Mouse (Mus musculus) R1 (cell line): ENCODE measurements around the gene Xbp1.
A peak's percentile ranks its signal among the peaks of the same experiment; 100 is the strongest.
"Not testable (repeated sequence)": the region's sequence is repeated elsewhere in the genome, so short reads cannot be mapped to it uniquely, and the experiment has no call there.

Experiments
- DNase-seq: peaks from one replicate; pipeline ENCODE4 v3.0.0-alpha.2; 2018; ENCODE audit warnings: low read depth, low spot score

Xbp1 gene

GRCm38 (mm10) chr11:5520412-5521265, at the start of gene Xbp1:
Gene Xbp1, plus strand, starts transcription at chr11:5520659.
- peak; percentile 94 for DNase-seq

GRCm38 (mm10) chr11:5474130-5474529, 46.3 kb upstream of the Xbp1 start:
- DNase-seq: peak; percentile 81

DNA sequence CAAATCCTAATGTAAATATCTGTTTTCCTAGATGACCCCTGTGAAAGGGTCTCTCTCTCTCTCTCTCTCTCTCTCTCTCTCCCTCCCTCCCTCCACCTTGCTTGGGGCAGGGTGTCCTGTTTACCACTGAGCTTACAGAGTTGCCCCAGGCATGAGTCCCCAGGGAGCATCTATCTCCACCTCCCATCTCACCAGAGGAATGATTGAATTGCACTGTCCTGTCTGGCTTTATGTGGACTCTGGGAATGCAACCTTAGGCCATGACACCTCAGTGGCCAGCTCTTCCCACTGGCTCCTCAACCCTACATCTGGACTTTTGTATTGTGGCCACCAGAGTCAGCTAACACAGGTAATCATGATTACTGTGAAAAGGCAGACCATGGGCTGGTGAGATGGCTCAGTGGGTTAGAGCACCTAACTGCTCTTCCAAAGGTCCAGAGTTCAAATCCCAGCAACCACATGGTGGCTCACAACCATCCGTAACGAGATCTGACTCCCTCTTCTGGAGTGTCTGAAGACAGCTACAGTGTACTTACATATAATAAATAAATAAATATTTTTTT, 44.8 kb upstream of the Xbp1 start:
- not testable (repeated sequence) for DNase-seq

DNA sequence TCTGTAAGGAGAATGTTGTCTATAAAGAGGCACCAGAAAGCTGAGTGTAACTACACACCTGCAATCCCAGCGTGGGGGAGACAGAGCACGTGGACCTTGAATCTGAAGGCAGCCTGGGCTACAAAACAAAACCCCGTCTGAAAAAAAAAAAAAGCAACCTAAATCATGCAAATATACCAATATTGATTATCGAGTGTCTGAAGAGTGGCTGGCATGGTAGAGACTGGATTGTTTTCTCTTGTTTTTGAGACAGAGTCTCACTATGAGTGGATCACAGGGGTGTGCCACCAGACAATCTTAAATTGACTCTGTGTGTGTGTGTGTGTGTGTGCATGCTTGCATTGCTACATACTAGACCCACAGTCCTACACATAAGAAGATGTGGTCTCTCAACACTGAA, 43.7 kb upstream of the Xbp1 start:
- no peak for DNase-seq

DNA sequence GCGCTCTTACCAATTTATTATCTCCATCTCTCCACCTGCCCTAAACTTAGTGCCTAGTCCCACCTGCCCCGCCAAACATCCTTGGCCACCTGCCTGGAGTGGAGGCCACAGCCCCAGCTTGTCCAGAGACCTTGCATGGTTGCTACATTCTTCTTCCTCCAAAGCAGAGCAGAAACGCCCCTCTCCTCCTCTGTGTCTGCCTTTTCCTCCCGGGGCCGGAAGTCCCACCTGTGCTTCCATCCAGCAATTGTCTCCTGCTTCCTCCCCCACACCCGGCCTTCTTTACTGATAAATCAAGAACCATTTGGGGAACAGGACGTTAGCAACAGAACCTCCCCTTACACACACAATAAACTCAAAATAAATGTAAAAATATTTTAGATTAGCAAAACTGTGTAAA, 42.3 kb upstream of the Xbp1 start:
- DNase-seq: peak; percentile 92

DNA sequence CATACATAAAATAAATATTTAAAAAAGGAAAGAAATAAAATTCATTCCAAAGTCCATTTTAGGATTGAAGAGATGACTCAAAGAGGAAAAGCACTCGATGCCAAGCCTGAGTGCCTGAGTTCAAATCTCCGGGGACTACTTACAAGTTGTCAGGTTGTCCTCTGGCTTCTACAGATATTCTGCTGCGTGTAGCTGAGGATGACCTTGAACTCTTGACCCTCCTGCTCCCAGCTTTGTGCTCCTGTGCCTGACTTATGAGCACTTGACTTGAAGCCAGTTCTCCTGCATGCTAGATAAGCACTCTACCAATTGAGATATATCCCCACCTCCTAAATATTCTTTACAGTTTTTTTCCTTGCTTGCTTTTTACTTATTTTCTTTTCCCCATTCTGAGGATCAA, 41.6 kb upstream of the Xbp1 start:
- peak; percentile 83 for DNase-seq

- DNase-seq: no peak
Observed at GRCm38 (mm10) chr11:5482581-5482980, 37.9 kb upstream of the Xbp1 start.

- DNase-seq: peak; percentile 91
Observed at GRCm38 (mm10) chr11:5485193-5486011, 35.1 kb upstream of the Xbp1 start.

DNA sequence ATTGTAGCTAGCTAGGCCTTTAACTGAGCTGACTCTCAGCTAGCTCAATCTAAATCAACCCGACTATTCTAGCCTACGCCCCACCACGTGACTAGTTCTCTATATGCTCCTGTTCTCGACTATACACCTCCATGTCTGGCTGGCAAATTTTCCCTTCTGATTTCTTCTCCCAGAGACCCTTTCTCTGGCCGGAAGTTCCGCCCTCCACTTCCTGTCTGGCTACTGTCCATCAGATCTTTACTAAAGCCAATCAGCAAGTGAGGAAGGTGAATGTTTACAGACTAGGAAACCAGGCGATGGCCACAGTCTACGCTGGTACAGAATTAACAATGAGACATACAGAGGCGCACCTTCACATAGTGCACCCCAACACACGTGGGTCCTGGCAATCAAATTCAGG, 31.0 kb upstream of the Xbp1 start:
- peak; percentile 89 for DNase-seq

GRCm38 (mm10) chr11:5490989-5491656, 29.3 kb upstream of the Xbp1 start:
- DNase-seq: no peak

DNA sequence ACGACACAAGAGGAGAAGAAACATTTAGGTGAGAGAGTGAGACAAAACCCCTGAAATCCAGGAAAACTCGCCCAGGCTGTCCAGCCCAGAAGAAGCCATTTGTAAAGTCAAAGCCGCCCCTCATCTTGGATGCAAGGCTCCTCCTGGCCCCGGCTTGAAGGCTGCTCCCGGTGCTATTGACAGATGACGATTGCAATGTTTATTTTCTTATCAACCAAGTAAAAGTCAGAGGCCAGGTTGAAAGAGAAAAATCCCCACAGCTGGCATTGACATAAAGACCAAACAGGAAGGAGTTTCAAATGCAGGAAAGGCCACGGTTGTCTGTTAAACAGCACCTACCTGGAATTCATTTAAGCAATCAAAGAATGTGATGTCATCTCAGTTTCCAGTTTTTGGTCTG, 28.5 kb upstream of the Xbp1 start:
- DNase-seq: no peak

DNA sequence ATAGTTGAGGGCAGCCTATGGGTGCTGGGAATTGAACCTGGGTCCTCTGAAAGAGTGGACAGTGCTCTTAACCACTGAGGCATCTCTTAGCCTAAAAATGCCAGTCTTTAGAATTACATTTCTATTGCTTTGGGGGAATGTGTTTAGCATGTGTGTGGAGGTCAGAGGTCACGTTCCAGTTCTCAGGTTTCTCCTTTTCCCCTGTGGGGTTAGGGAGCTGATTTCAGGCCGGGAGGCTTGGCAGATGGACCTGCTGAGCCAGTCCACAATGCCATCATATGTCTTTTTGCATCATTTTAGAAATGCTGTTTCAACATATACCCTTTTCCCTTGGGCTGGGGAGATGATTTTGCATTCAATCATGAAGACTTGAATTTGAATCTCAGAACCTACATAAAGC, 26.6 kb upstream of the Xbp1 start:
- DNase-seq: peak; percentile 61

- DNase-seq: peak; percentile 79
Observed at GRCm38 (mm10) chr11:5495286-5495832, 25.1 kb upstream of the Xbp1 start.

DNA sequence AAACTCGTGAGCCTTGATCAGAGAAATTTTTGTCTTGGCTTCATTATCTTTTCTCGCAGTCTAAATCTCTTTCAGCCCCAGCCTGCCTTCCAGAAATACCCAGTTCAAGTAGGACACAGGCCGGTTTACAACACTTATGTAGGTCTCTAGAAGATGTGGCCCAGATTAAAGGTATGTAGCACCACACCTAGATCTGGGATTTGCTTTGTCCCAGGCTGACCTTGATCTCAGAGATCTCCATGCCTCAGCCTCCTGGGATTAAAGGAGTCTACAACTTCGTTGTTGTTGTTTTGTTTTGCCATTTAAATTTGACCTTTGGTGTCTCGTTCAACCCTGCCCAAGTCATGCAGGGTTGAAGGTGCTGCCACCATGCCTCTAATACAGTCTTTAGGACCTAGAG, 24.6 kb upstream of the Xbp1 start:
- DNase-seq: peak; percentile 96

- peak; percentile 80 for DNase-seq
Observed at GRCm38 (mm10) chr11:5496559-5497248, 23.8 kb upstream of the Xbp1 start.

DNA sequence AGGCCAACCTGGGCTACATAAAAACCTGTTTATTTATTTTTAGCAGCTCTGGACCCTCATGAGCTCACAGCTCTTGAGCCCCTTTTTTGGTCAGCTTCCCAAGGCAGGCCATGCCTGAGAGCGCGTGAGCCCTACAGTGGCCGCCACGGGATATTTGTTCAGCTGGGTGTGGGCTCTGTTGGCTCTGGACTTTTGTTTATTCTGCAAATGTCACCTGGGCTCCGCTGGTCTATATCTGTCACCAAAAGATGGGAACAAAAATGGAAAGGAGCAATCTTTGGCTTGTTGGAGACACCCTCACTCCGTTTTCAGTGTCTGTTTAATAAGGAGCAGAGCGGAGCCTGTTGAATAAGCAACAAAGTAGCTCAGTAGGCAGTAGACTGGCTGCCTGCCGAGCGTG, 22.0 kb upstream of the Xbp1 start:
- DNase-seq: no peak

GRCm38 (mm10) chr11:5498931-5499661, 21.4 kb upstream of the Xbp1 start:
- DNase-seq: peak; percentile 96

DNA sequence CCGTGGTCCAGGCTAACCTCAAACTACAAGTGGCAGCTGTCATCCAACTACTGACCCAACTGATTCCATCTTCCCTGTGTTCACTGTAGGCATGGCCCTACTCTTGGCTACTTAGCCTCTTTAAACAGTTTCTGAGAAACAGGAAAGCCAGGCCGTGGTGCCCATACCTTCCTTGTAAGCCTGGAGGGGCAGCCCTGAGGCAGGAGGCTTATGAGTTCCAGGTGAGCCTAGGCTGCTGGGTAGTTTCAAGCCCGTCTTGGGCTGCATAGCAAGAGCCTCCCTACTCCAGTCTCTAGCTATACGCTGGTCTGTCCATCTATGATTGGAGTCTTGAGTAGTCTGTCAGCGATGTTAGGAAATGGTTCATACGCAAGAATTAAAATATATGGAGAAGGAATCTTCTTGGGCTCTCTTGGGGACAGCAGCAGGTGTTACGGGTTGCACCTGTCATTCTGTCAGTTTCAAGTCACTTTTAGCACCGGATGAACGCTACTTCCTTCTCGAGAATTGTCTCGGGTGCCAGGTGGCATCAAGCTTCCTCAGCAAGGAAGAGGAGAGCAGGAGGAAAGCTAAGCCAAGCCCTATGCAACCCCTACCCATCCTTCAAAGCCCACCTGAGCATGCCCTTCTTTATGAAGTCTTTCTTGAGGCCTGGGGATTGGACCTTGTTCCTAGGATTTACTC, 20.4 kb upstream of the Xbp1 start:
- DNase-seq: no peak

DNA sequence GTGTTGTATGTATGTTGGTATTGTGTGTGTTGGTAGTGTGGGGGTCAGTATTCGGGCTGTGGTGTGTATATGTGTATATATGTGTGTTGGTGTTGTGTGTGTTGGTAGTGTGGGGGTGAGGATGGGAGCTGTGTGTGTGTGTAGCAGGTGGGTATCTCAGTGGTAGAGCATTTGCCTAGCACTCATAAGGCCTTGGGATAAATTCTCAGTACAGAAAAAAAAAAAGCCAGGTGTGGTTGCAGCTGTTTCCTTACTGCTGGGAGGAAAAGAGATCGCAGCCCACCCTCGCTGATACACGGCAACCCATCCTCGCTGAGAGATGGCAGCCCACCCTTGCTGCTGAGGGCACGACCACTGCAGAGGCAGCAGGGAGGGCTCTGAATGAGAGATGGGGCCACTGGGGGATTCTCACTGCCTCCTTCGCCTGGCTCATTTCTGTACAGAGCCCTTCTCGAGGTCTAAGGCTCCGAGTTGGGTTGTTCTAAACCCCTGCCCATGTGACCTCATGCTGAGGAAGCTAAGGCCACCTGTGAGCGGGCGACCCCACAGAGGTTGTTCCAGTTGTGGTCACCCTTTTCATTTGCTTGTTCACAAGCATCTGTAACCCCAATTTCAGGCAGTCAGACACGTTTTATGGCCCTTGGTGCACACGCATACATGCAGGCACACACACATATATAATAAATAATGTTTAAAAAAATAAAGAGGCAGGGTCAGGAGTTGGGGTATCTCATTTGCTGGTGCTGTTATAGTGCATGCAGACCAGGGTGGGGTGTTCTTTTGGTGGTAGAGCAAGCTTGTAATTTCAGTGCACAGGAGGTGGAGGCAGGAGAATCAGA, 19.3 kb upstream of the Xbp1 start:
- no peak for DNase-seq
